Mouse (Mus musculus): ENCODE results near the gene Olfr109. TPM values are rescaled to one million over a fixed set of nuclear protein-coding genes. Genes with fewer than 3 reads are reported as not detected.

Olfr109 gene
- not detected in 2 replicates for polyA plus RNA-seq (2012; rRNA removed)

GRCm38 (mm10) chr17:37458616-37459015 is at the start of gene Olfr109:
Gene Olfr109, plus strand, starts transcription at chr17:37458916.

DNA sequence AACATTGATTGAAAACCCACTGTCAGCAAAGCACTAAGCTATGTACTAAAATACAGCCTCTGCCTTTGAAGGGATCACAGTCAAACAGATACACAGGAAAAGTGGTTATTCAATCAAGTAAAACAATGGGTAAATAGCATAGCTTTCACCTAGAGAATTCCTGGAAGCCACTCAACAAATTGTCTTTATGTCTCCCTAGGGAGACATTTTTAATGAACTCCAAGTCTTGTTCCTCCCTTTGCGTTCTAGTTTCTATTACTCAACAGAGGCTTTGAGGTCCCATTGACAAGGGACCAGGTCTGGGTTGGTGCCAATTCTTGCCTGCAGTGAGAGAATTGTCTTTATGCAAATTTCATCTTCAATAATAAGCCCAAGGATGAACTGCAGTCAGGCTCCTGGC is 13.5 kb upstream of the Olfr109 start, which contains the start of gene Olfr108:
Gene Olfr108 (plus strand): TSS at position 301 of the 400 bp plus-strand sequence.

DNA sequence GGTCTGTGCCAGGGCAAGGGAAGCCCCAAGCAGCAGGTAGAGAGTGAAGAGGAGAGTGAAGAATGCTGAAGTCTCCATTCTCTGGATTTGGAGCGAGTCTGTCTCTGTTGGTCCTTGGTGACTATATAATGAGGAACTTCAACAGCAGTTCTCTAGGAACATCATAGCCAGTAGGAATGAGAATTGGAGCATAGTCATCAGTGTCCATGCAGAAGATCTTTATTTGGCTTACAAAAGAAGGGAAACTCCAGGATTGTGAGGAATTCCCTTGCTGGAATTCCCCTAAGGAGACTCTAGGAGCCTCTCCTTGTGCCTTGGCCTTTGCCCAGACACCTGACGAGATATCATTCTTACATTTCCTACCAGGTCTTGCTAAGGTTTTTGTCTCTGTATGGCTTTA is 24.7 kb downstream of the Olfr109 start, which contains the start of gene H2-M2:
Gene H2-M2 (minus strand): TSS at position 101 of the 400 bp plus-strand sequence.

GRCm38 (mm10) chr17:37491930-37492518 is 33.3 kb downstream of the Olfr109 start, which contains the start of gene Olfr110:
Gene Olfr110, plus strand, starts transcription at chr17:37492468.

DNA sequence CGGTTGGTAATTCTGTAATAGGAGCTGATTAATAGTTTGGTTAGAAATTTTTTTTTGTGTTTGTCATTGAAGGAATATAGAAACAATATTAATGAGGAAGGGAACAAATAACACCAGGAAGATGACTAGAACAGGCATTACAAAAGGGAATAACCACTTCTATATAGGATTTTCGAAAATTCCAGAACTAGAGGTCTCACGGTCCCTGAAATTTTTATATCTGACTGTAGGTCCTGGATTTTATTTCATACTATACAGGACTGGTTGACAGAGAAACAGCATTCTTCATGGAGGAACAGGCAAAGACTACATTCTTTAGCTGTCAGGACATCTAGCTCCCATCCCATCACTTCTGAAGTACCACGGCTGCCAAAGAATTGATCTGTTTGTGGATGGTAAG is 49.0 kb downstream of the Olfr109 start, which contains the start of gene Olfr111:
Gene Olfr111 (plus strand): TSS at position 301 of the 400 bp plus-strand sequence.

Other genes starting within 250 kb of the Olfr109 start
- gene Olfr95, start 245.8 kb upstream of the Olfr109 start, polyA plus RNA-seq (2012; rRNA removed): 0.01 TPM in 1 of 2 replicates, not detected in the other
- not detected in 2 replicates for gene Olfr96, start 238.8 kb upstream of the Olfr109 start, polyA plus RNA-seq (2012; rRNA removed)
- not detected in 2 replicates for gene Olfr97, start 221.6 kb upstream of the Olfr109 start, polyA plus RNA-seq (2012; rRNA removed)
- not detected in 2 replicates for gene Olfr98, start 195.2 kb upstream of the Olfr109 start, polyA plus RNA-seq (2012; rRNA removed)
- gene H2-M3, start 188.7 kb upstream of the Olfr109 start, polyA plus RNA-seq (2012; rRNA removed): 0.74 and 0.78 TPM in 2 replicates
- not detected in 2 replicates for gene Olfr99, start 175.5 kb upstream of the Olfr109 start, polyA plus RNA-seq (2012; rRNA removed)
- not detected in 2 replicates for gene Olfr101, start 154.6 kb upstream of the Olfr109 start, polyA plus RNA-seq (2012; rRNA removed)
- not detected in 2 replicates for gene Olfr102, start 141.9 kb upstream of the Olfr109 start, polyA plus RNA-seq (2012; rRNA removed)
- not detected in 2 replicates for gene Olfr103, start 119.2 kb upstream of the Olfr109 start, polyA plus RNA-seq (2012; rRNA removed)
- not detected in 2 replicates for gene Olfr104-ps, start 99.3 kb upstream of the Olfr109 start, polyA plus RNA-seq (2012; rRNA removed)
- gene Olfr105-ps, start 79.9 kb upstream of the Olfr109 start, polyA plus RNA-seq (2012; rRNA removed): not detected in 2 replicates
- not detected in 2 replicates for gene Olfr106-ps, start 68.5 kb upstream of the Olfr109 start, polyA plus RNA-seq (2012; rRNA removed)
- gene Olfr107, start 59.7 kb upstream of the Olfr109 start, polyA plus RNA-seq (2012; rRNA removed): not detected in 2 replicates
- gene Olfr108, start 13.4 kb upstream of the Olfr109 start, polyA plus RNA-seq (2012; rRNA removed): not detected in 2 replicates
- not detected in 2 replicates for gene H2-M2, start 24.6 kb downstream of the Olfr109 start, polyA plus RNA-seq (2012; rRNA removed)
- gene Olfr110, start 33.6 kb downstream of the Olfr109 start, polyA plus RNA-seq (2012; rRNA removed): 0.02 TPM in 1 of 2 replicates, not detected in the other
- gene Olfr111, start 49.1 kb downstream of the Olfr109 start, polyA plus RNA-seq (2012; rRNA removed): 0.05 and 0.14 TPM in 2 replicates
- not detected in 2 replicates for gene Olfr112, start 110.5 kb downstream of the Olfr109 start, polyA plus RNA-seq (2012; rRNA removed)
- not detected in 2 replicates for gene Olfr113, start 118.7 kb downstream of the Olfr109 start, polyA plus RNA-seq (2012; rRNA removed)
- gene Olfr114, start 133.8 kb downstream of the Olfr109 start, polyA plus RNA-seq (2012; rRNA removed): not detected in 2 replicates
- gene Olfr115, start 168.2 kb downstream of the Olfr109 start, polyA plus RNA-seq (2012; rRNA removed): not detected in 2 replicates
- gene Olfr116, start 168.3 kb downstream of the Olfr109 start, polyA plus RNA-seq (2012; rRNA removed): not detected in 2 replicates
- gene Olfr117, start 204.9 kb downstream of the Olfr109 start, polyA plus RNA-seq (2012; rRNA removed): not detected in 2 replicates
- not detected in 2 replicates for gene Olfr118, start 208.1 kb downstream of the Olfr109 start, polyA plus RNA-seq (2012; rRNA removed)
- gene Olfr119, start 237.6 kb downstream of the Olfr109 start, polyA plus RNA-seq (2012; rRNA removed): not detected in 2 replicates

All from central nervous system, embryonic 14 days (tissue).